Mouse (Mus musculus): Measurements from ENCODE around the gene Mapk11. TPM values are rescaled to one million over a fixed set of nuclear protein-coding genes. Genes with fewer than 3 reads are reported as not detected.

Gene Mapk11
- polyA plus RNA-seq, 1 experiment, result 14.0 TPM

GRCm38 (mm10) chr15:89175411-89176155 is 26.2 kb upstream of the Mapk11 start:
- no peak overlapping the region for H3K4me3 ChIP-seq (replicated peaks; ENCODE audit: extremely low read depth, low read depth, low read length)
- peaks cover 30% of the 10 kb centered on the region for H3K4me1 ChIP-seq (ENCODE audit: control insufficient read depth, insufficient read depth, low read length)
- WGBS, result 39% methylated on average over 13 of the region's 13 CpGs
- TF ChIP-seq CTCF (IDR thresholded peaks at IDR 0.05; ENCODE audit: insufficient read depth, low read length) (no peak), POLR2A (IDR thresholded peaks at IDR 0.05; ENCODE audit: borderline replicate concordance, extremely low read depth, low read depth, low read length) (no peak)
- DNase-seq, result no peak

GRCm38 (mm10) chr15:89174889-89175339 is 25.5 kb upstream of the Mapk11 start:
- peaks cover 36% of the 10 kb centered on the region for H3K4me1 ChIP-seq (ENCODE audit: control insufficient read depth, insufficient read depth, low read length)

GRCm38 (mm10) chr15:89173906-89174214 is 24.4 kb upstream of the Mapk11 start:
- peak; percentile 65; the same call in 1 of the 2 replicates for TF ChIP-seq POLR2A (IDR thresholded peaks at IDR 0.05; ENCODE audit: borderline replicate concordance, extremely low read depth, low read depth, low read length)
- TF ChIP-seq CTCF (IDR thresholded peaks at IDR 0.05; ENCODE audit: insufficient read depth, low read length), result no peak
- Histone ChIP-seq H3K4me1 (ENCODE audit: control insufficient read depth, insufficient read depth, low read length) (peaks cover 45% of the 10 kb centered on the region), H3K4me3 (replicated peaks; ENCODE audit: extremely low read depth, low read depth, low read length) (peak overlapping the region; percentile 70)
- DNase-seq, result peak; percentile 78
- 5% methylated on average over 15 of the region's 15 CpGs for WGBS

More at GRCm38 (mm10) chr15:89174889-89175339, 25.5 kb upstream of the Mapk11 start:
- no peak for DNase-seq
- TF ChIP-seq CTCF (IDR thresholded peaks at IDR 0.05; ENCODE audit: insufficient read depth, low read length), result no peak
- TF ChIP-seq POLR2A (IDR thresholded peaks at IDR 0.05; ENCODE audit: borderline replicate concordance, extremely low read depth, low read depth, low read length), result no peak
- H3K4me3 ChIP-seq (replicated peaks; ENCODE audit: extremely low read depth, low read depth, low read length), result no peak overlapping the region
- WGBS, result 51% methylated on average over 11 of the region's 11 CpGs

- peak; percentile 62 for DNase-seq
- peak overlapping the region; percentile 70 for H3K4me3 ChIP-seq (replicated peaks; ENCODE audit: extremely low read depth, low read depth, low read length)
- H3K4me1 ChIP-seq (ENCODE audit: control insufficient read depth, insufficient read depth, low read length), result peaks cover 40% of the 10 kb centered on the region
- no peak for TF ChIP-seq POLR2A (IDR thresholded peaks at IDR 0.05; ENCODE audit: borderline replicate concordance, extremely low read depth, low read depth, low read length)
- no peak for TF ChIP-seq CTCF (IDR thresholded peaks at IDR 0.05; ENCODE audit: insufficient read depth, low read length)
- WGBS, result under 1% methylated on average over 65 of the region's 65 CpGs
Observed at GRCm38 (mm10) chr15:89173024-89173905, 23.8 kb upstream of the Mapk11 start.

GRCm38 (mm10) chr15:89172276-89172935 is 23.0 kb upstream of the Mapk11 start:
- DNase-seq, result no peak
- H3K4me1 ChIP-seq (ENCODE audit: control insufficient read depth, insufficient read depth, low read length), result peaks cover 33% of the 10 kb centered on the region
- TF ChIP-seq POLR2A (IDR thresholded peaks at IDR 0.05; ENCODE audit: borderline replicate concordance, extremely low read depth, low read depth, low read length), result no peak
- TF ChIP-seq CTCF (IDR thresholded peaks at IDR 0.05; ENCODE audit: insufficient read depth, low read length), result no peak
- whole genome bisulfite sequencing, result 36% methylated on average over 17 of the region's 17 CpGs
- H3K4me3 ChIP-seq (replicated peaks; ENCODE audit: extremely low read depth, low read depth, low read length), result peak overlapping the region; percentile 70

- Histone ChIP-seq H3K4me1 (ENCODE audit: control insufficient read depth, insufficient read depth, low read length) (peaks cover 27% of the 10 kb centered on the region), H3K4me3 (replicated peaks; ENCODE audit: extremely low read depth, low read depth, low read length) (no peak overlapping the region)
- WGBS, result 88% methylated on average over 5 of the region's 5 CpGs
- TF ChIP-seq CTCF (IDR thresholded peaks at IDR 0.05; ENCODE audit: insufficient read depth, low read length) (no peak), POLR2A (IDR thresholded peaks at IDR 0.05; ENCODE audit: borderline replicate concordance, extremely low read depth, low read depth, low read length) (no peak)
- DNase-seq, result no peak
Observed at GRCm38 (mm10) chr15:89171526-89172051, 22.2 kb upstream of the Mapk11 start.

- 14% methylated on average over 3 of the region's 3 CpGs for WGBS
- H3K4me3 ChIP-seq (replicated peaks; ENCODE audit: extremely low read depth, low read depth, low read length), result no peak overlapping the region
- H3K4me1 ChIP-seq (ENCODE audit: control insufficient read depth, insufficient read depth, low read length), result peaks cover 27% of the 10 kb centered on the region
- TF ChIP-seq POLR2A (IDR thresholded peaks at IDR 0.05; ENCODE audit: borderline replicate concordance, extremely low read depth, low read depth, low read length), result no peak
- no peak for TF ChIP-seq CTCF (IDR thresholded peaks at IDR 0.05; ENCODE audit: insufficient read depth, low read length)
- peak; percentile 57 for DNase-seq
Observed at GRCm38 (mm10) chr15:89170102-89170501, 20.7 kb upstream of the Mapk11 start.

GRCm38 (mm10) chr15:89169431-89169830 is 20.0 kb upstream of the Mapk11 start:
- TF ChIP-seq POLR2A (IDR thresholded peaks at IDR 0.05; ENCODE audit: borderline replicate concordance, extremely low read depth, low read depth, low read length), result 0 out of 2 replicates have a peak, but pooled peaks have one; percentile 28
- no peak for TF ChIP-seq CTCF (IDR thresholded peaks at IDR 0.05; ENCODE audit: insufficient read depth, low read length)
- DNase-seq, result peak; percentile 83
- Histone ChIP-seq H3K4me3 (replicated peaks; ENCODE audit: extremely low read depth, low read depth, low read length) (peak overlapping the region; percentile 51), H3K4me1 (ENCODE audit: control insufficient read depth, insufficient read depth, low read length) (peaks cover 27% of the 10 kb centered on the region)
- 17% methylated on average over 10 of the region's 10 CpGs for WGBS

GRCm38 (mm10) chr15:89168922-89169321 is 19.5 kb upstream of the Mapk11 start:
- peaks cover 25% of the 10 kb centered on the region for H3K4me1 ChIP-seq (ENCODE audit: control insufficient read depth, insufficient read depth, low read length)
- no peak for TF ChIP-seq CTCF (IDR thresholded peaks at IDR 0.05; ENCODE audit: insufficient read depth, low read length)
- TF ChIP-seq POLR2A (IDR thresholded peaks at IDR 0.05; ENCODE audit: borderline replicate concordance, extremely low read depth, low read depth, low read length), result no peak
- no peak for DNase-seq
- H3K4me3 ChIP-seq (replicated peaks; ENCODE audit: extremely low read depth, low read depth, low read length), result no peak overlapping the region
- WGBS, result 41% methylated on average over 10 of the region's 10 CpGs
